Mouse (Mus musculus): ENCODE measurements at regions not wholly inside any gene's neighbourhood (a gene's known extent, or its start where the extent isn't known, plus 50 kb on each side); places are given as distances from the start of the nearest gene placed in this dataset.

GRCm38 (mm10) chr1:43247609-43248008 is 50.8 kb upstream of the Fhl2 start:
- no peaks in the 10 kb centered on the region for H3K9me3 ChIP-seq
- no peaks in the 10 kb centered on the region for H3K36me3 ChIP-seq
- no peak overlapping the region for H3K27ac ChIP-seq
- no peaks in the 10 kb centered on the region for H3K4me1 ChIP-seq
- no peak for ATAC-seq (ENCODE audit: insufficient number of reproducible peaks, insufficient read depth, low FRiP score, low TSS enrichment)
- 70% methylated on average over 1 of the region's 1 CpGs for WGBS
- H3K27me3 ChIP-seq = no peaks in the 10 kb centered on the region
- no peak overlapping the region for H3K4me3 ChIP-seq
- no peak overlapping the region for H3K9ac ChIP-seq
- no peak overlapping the region for H3K4me2 ChIP-seq (replicated peaks)

GRCm38 (mm10) chr1:43250281-43250680 is 53.5 kb upstream of the Fhl2 start:
- Histone ChIP-seq H3K4me1 (no peaks in the 10 kb centered on the region), H3K4me2 (replicated peaks) (no peak overlapping the region), H3K9me3 (no peaks in the 10 kb centered on the region), H3K27me3 (no peaks in the 10 kb centered on the region), H3K27ac (no peak overlapping the region), H3K4me3 (no peak overlapping the region), H3K36me3 (no peaks in the 10 kb centered on the region), H3K9ac (no peak overlapping the region)
- ATAC-seq (ENCODE audit: insufficient number of reproducible peaks, insufficient read depth, low FRiP score, low TSS enrichment) = no peak
- 65% methylated on average over 6 of the region's 6 CpGs for WGBS

- 78% methylated on average over 7 of the region's 7 CpGs for WGBS
- no peak overlapping the region for H3K27ac ChIP-seq
- no peak overlapping the region for H3K9ac ChIP-seq
- ATAC-seq (ENCODE audit: insufficient number of reproducible peaks, insufficient read depth, low FRiP score, low TSS enrichment) = no peak
- no peaks in the 10 kb centered on the region for H3K36me3 ChIP-seq
- H3K4me1 ChIP-seq = no peaks in the 10 kb centered on the region
- no peak overlapping the region for H3K4me2 ChIP-seq (replicated peaks)
- no peak overlapping the region for H3K4me3 ChIP-seq
- no peaks in the 10 kb centered on the region for H3K9me3 ChIP-seq
- H3K27me3 ChIP-seq = no peaks in the 10 kb centered on the region
Measured at GRCm38 (mm10) chr1:43251356-43251755, 54.6 kb upstream of the Fhl2 start.

- ATAC-seq (ENCODE audit: insufficient number of reproducible peaks, insufficient read depth, low FRiP score, low TSS enrichment) = no peak
- no peak overlapping the region for H3K27ac ChIP-seq
- H3K9ac ChIP-seq = no peak overlapping the region
- no peak overlapping the region for H3K4me3 ChIP-seq
- no peak overlapping the region for H3K4me2 ChIP-seq (replicated peaks)
- no peaks in the 10 kb centered on the region for H3K4me1 ChIP-seq
- 87% methylated on average over 1 of the region's 1 CpGs for WGBS
- no peaks in the 10 kb centered on the region for H3K36me3 ChIP-seq
- H3K27me3 ChIP-seq = no peaks in the 10 kb centered on the region
- H3K9me3 ChIP-seq = no peaks in the 10 kb centered on the region
Measured at GRCm38 (mm10) chr1:43254129-43254528, 57.3 kb upstream of the Fhl2 start.

DNA sequence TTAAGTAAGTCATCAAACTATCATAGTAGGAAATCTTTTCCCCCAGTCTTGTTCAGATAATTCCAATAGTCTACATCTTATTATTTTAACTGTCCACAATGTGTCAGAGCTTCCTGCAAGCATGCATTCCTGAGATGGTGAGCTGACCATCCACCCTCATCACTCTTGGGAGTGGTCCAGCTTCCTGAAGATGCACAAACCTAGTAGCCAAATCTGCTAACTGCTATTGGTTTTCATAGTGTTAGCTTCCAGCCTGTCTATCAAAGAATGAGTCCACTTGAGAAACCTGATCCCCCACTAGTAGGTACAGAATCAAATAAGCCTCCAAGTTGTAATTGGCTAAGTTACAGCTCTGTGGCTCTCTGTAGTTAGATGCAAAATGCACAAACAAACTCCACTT is 59.3 kb upstream of the Fhl2 start:
- no peaks in the 10 kb centered on the region for H3K4me1 ChIP-seq
- no peak overlapping the region for H3K9ac ChIP-seq
- H3K4me2 ChIP-seq (replicated peaks) = no peak overlapping the region

DNA sequence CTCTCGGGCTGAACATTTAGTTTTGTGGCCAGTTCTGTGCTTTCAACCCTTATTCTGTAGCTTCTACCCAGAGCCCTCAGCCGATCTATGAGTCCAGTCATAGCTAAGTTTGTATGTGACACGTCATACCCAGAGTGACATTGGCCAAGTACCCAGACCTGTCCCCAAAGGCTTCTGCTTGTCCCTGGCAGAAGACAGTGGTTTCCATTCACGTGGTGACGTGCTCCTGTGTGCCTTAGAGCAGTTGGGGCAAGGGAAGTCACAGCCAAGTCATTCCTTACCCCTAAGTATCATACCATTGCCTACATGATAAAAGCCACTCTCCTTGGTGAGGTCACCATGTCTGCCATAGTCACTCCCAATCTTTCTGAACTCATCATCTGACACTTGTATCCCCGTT is 61.1 kb upstream of the Fhl2 start:
- whole genome bisulfite sequencing = 80% methylated on average over 6 of the region's 6 CpGs

More for the DNA sequence above, 59.3 kb upstream of the Fhl2 start:
- no peak for ATAC-seq (ENCODE audit: insufficient number of reproducible peaks, insufficient read depth, low FRiP score, low TSS enrichment)
- no peak overlapping the region for H3K4me3 ChIP-seq
- no peak overlapping the region for H3K27ac ChIP-seq
- no peaks in the 10 kb centered on the region for H3K36me3 ChIP-seq
- no peaks in the 10 kb centered on the region for H3K27me3 ChIP-seq
- no peaks in the 10 kb centered on the region for H3K9me3 ChIP-seq

DNA sequence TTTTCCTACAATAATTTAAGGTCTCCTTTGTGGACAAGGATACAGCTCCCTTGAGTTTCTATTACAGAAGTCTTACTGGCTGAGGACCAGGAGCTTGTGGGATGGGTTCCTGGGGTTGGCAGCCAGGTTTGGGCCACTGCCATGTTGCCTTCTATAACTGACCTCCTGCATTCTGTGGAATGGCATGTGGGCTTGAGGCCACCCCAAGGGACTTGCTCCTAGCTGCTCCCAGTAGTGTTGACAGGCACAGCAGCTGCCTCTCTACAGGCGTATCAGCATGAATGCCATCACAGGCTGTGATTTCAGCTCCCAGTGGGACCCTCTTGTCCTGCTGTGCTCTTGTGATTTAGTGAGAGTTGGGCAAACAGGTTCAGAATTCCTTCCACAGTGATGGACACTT is 63.1 kb upstream of the Fhl2 start:
- Histone ChIP-seq H3K4me1 (no peaks in the 10 kb centered on the region), H3K9ac (no peak overlapping the region), H3K36me3 (no peaks in the 10 kb centered on the region), H3K4me2 (replicated peaks) (no peak overlapping the region), H3K27ac (no peak overlapping the region), H3K4me3 (no peak overlapping the region), H3K9me3 (no peaks in the 10 kb centered on the region), H3K27me3 (no peaks in the 10 kb centered on the region)
- WGBS = 84% methylated on average over 1 of the region's 1 CpGs
- ATAC-seq (ENCODE audit: insufficient number of reproducible peaks, insufficient read depth, low FRiP score, low TSS enrichment) = no peak

More for the DNA sequence above, 61.1 kb upstream of the Fhl2 start:
- Histone ChIP-seq H3K36me3 (no peaks in the 10 kb centered on the region), H3K4me2 (replicated peaks) (no peak overlapping the region), H3K27ac (no peak overlapping the region), H3K9me3 (no peaks in the 10 kb centered on the region), H3K4me3 (no peak overlapping the region), H3K9ac (no peak overlapping the region), H3K27me3 (no peaks in the 10 kb centered on the region), H3K4me1 (no peaks in the 10 kb centered on the region)
- no peak for ATAC-seq (ENCODE audit: insufficient number of reproducible peaks, insufficient read depth, low FRiP score, low TSS enrichment)

- H3K9me3 ChIP-seq = no peaks in the 10 kb centered on the region
- no peak overlapping the region for H3K4me2 ChIP-seq (replicated peaks)
- H3K27me3 ChIP-seq = no peaks in the 10 kb centered on the region
- no peak overlapping the region for H3K4me3 ChIP-seq
- no peak overlapping the region for H3K9ac ChIP-seq
- H3K27ac ChIP-seq = no peak overlapping the region
- H3K36me3 ChIP-seq = no peaks in the 10 kb centered on the region
- H3K4me1 ChIP-seq = no peaks in the 10 kb centered on the region
- ATAC-seq (ENCODE audit: insufficient number of reproducible peaks, insufficient read depth, low FRiP score, low TSS enrichment) = no peak
- 90% methylated on average over 4 of the region's 4 CpGs for WGBS
Measured at GRCm38 (mm10) chr1:43260491-43260890, 63.7 kb upstream of the Fhl2 start.

- Histone ChIP-seq H3K36me3 (no peaks in the 10 kb centered on the region), H3K4me3 (no peak overlapping the region), H3K4me2 (replicated peaks) (no peak overlapping the region), H3K27me3 (no peaks in the 10 kb centered on the region), H3K9me3 (no peaks in the 10 kb centered on the region), H3K9ac (no peak overlapping the region), H3K4me1 (no peaks in the 10 kb centered on the region), H3K27ac (no peak overlapping the region)
- peak; percentile 52; the same call in 1 of the 2 replicates for ATAC-seq (ENCODE audit: insufficient number of reproducible peaks, insufficient read depth, low FRiP score, low TSS enrichment)
- 18% methylated on average over 5 of the region's 5 CpGs for WGBS
Measured at GRCm38 (mm10) chr1:43264407-43264889, 67.7 kb upstream of the Fhl2 start.

DNA sequence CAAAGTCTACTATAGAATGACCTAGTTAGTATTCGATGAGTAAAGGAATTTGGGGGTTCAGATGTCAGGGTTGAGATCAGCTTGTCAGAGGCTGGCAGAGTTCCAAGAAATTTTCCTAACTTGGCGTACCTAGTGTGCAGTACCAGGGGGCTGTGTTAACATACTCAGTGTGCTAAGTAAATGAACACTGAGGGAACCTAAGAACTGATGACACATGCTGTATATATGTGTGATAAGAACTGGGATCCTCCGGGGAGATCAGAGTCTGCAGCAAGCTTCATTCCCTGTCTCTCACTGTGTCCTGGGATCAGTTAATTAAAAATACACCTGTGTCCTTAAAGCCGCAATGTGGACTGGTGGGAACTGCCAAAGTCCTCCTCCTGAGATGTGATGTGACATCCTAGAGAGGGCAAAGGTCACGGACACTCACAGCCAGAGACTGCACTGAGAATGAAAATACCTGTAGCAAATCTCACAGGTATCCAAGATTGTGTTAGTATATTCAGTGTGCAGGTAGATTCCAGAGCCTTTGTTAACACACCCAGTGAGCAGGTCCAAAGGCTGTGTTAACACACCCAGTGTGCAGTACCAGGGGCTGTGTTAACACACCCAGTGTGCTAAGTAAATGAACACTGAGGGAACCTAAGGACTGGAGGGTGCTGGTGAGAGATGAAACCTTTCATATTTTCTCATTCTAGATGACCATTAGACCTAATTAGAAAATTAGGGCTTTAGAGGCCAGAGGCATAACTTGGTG is 69.1 kb upstream of the Fhl2 start:
- H3K9ac ChIP-seq = no peak overlapping the region
- no peaks in the 10 kb centered on the region for H3K9me3 ChIP-seq
- 0 out of 2 replicates have a peak, but pooled peaks have one; percentile 28 for ATAC-seq (ENCODE audit: insufficient number of reproducible peaks, insufficient read depth, low FRiP score, low TSS enrichment)

GRCm38 (mm10) chr1:43269685-43270084 is 72.9 kb upstream of the Fhl2 start:
- WGBS = 40% methylated on average over 7 of the region's 7 CpGs
- no peaks in the 10 kb centered on the region for H3K36me3 ChIP-seq
- H3K27me3 ChIP-seq = no peaks in the 10 kb centered on the region
- no peak for ATAC-seq (ENCODE audit: insufficient number of reproducible peaks, insufficient read depth, low FRiP score, low TSS enrichment)
- H3K4me1 ChIP-seq = no peaks in the 10 kb centered on the region
- no peak overlapping the region for H3K4me2 ChIP-seq (replicated peaks)
- H3K9ac ChIP-seq = no peak overlapping the region
- no peak overlapping the region for H3K27ac ChIP-seq
- H3K4me3 ChIP-seq = no peak overlapping the region
- H3K9me3 ChIP-seq = no peaks in the 10 kb centered on the region

More for the DNA sequence above, 69.1 kb upstream of the Fhl2 start:
- no peaks in the 10 kb centered on the region for H3K4me1 ChIP-seq
- no peaks in the 10 kb centered on the region for H3K27me3 ChIP-seq
- no peaks in the 10 kb centered on the region for H3K36me3 ChIP-seq
- no peak overlapping the region for H3K4me3 ChIP-seq
- 77% methylated on average over 5 of the region's 5 CpGs for WGBS
- H3K27ac ChIP-seq = no peak overlapping the region
- H3K4me2 ChIP-seq (replicated peaks) = no peak overlapping the region

GRCm38 (mm10) chr1:43273236-43273868 is 76.6 kb upstream of the Fhl2 start:
- no peak overlapping the region for H3K4me3 ChIP-seq
- WGBS = 88% methylated on average over 2 of the region's 2 CpGs
- no peaks in the 10 kb centered on the region for H3K36me3 ChIP-seq
- H3K9me3 ChIP-seq = no peaks in the 10 kb centered on the region
- no peak overlapping the region for H3K4me2 ChIP-seq (replicated peaks)
- no peak for ATAC-seq (ENCODE audit: insufficient number of reproducible peaks, insufficient read depth, low FRiP score, low TSS enrichment)
- no peak overlapping the region for H3K9ac ChIP-seq
- H3K4me1 ChIP-seq = no peaks in the 10 kb centered on the region
- H3K27ac ChIP-seq = no peak overlapping the region
- H3K27me3 ChIP-seq = no peaks in the 10 kb centered on the region
